23 mouse cellular contexts compared by ENCODE assay signal in the genomic region with DNA sequence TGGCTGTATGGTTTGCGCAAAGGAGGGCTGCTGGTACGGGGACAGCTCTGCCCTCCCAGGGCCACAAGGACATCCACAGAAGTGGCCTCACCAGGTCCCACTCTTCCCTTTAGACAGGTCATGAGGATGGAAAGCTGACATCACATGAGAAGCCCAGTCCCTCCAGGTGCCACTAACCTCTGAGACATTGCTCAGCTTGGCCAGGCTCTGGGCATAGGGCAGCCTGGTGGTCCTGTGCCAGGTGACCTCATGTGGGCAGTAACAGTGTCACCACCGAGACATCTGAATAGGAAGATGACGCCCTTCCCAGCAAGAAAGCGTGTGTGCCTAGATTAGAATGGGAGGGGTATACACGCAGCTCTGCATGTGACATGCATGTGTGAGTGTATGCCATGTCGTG. TPM values are rescaled to one million over a fixed set of nuclear protein-coding genes. Genes with fewer than 3 reads are reported as not detected.
DNase-seq lines count a peak whose midpoint lies in the region; ATAC-seq and TF ChIP-seq lines count a peak whose summit lies in the region.
"Had no signal": no experiment of that assay in that cellular context is flagged by ENCODE, and none has a peak within 500 bp of the region (broad histone marks: within the 10 kb centered on the region; RNA-seq: fewer than 3 reads in every experiment).

No protein-coding gene starts in this region.

- H3K9me3 ChIP-seq in forebrain, embryonic 10.5 days = no peaks in the 10 kb centered on the region
- H3K9me3 ChIP-seq in forebrain, postnatal 0 days (ENCODE audit: low read length) = no peaks in the 10 kb centered on the region
- H3K9me3 ChIP-seq in limb, embryonic 12.5 days = no peaks in the 10 kb centered on the region
- no peaks in the 10 kb centered on the region for H3K9me3 ChIP-seq in limb, embryonic 10.5 days (replicated peaks)
- H3K9me3 ChIP-seq in hindbrain, embryonic 14.5 days (ENCODE audit: control insufficient read depth, low read length) = no peaks in the 10 kb centered on the region
- H3K9me3 ChIP-seq in midbrain, embryonic 15.5 days = no peaks in the 10 kb centered on the region
- H3K9me3 ChIP-seq: heart, embryonic 12.5 days; hindbrain, embryonic 15.5 days; limb, embryonic 13.5 days; liver, embryonic 12.5 days; stomach, embryonic 15.5 days had no signal

- no peak overlapping the region for H3K27ac ChIP-seq in forebrain, embryonic 10.5 days
- H3K27ac ChIP-seq in forebrain, postnatal 0 days (ENCODE audit: low read depth, low read length) = no peak overlapping the region
- no peak overlapping the region for H3K27ac ChIP-seq in limb, embryonic 12.5 days
- H3K27ac ChIP-seq in limb, embryonic 10.5 days = no peak overlapping the region
- H3K27ac ChIP-seq in hindbrain, embryonic 14.5 days = no peak overlapping the region
- peak overlapping the region; percentile 22; the same call in 1 of the 2 replicates for H3K27ac ChIP-seq in midbrain, embryonic 15.5 days
- no peak overlapping the region for H3K27ac ChIP-seq in thymus, adult 2 months (ENCODE audit: control insufficient read depth, insufficient read depth, low read length)
- H3K27ac ChIP-seq: gastrocnemius, adult 2 months; hindbrain, embryonic 15.5 days; layer of hippocampus, adult 2 months; limb, embryonic 13.5 days; liver, embryonic 12.5 days; stomach, embryonic 15.5 days had no signal

- H3K4me2 ChIP-seq in forebrain, postnatal 0 days (ENCODE audit: low read depth) = no peak overlapping the region
- H3K4me2 ChIP-seq in limb, embryonic 12.5 days = 0 out of 2 replicates have a peak overlapping the region, but pooled peaks have one; percentile 97
- H3K4me2 ChIP-seq in hindbrain, embryonic 14.5 days (replicated peaks) = peak overlapping the region; percentile 80; the same call in 1 of the 2 replicates
- H3K4me2 ChIP-seq in midbrain, embryonic 15.5 days = peak overlapping the region; percentile 72
- H3K4me2 ChIP-seq: heart, embryonic 12.5 days; limb, embryonic 13.5 days; liver, embryonic 12.5 days; stomach, embryonic 15.5 days had no signal

- WGBS in forebrain, embryonic 10.5 days = 95% methylated on average over 7 of the region's 7 CpGs
- 93% methylated on average over 7 of the region's 7 CpGs for WGBS in forebrain, postnatal 0 days
- 94% methylated on average over 7 of the region's 7 CpGs for WGBS in limb, embryonic 12.5 days
- 94% methylated on average over 7 of the region's 7 CpGs for whole genome bisulfite sequencing in limb, embryonic 10.5 days
- 90% methylated on average over 7 of the region's 7 CpGs for WGBS in hindbrain, embryonic 14.5 days
- 70% methylated on average over 7 of the region's 7 CpGs for WGBS in midbrain, embryonic 15.5 days
- WGBS in thymus, adult 2 months = 93% methylated on average over 7 of the region's 7 CpGs

- ATAC-seq in forebrain, postnatal 0 days = no peak
- ATAC-seq in limb, embryonic 12.5 days (ENCODE audit: insufficient number of reproducible peaks, insufficient read depth, low FRiP score, low TSS enrichment, low read depth) = no peak
- ATAC-seq in hindbrain, embryonic 14.5 days (ENCODE audit: low FRiP score) = no peak
- no peak for ATAC-seq in midbrain, embryonic 15.5 days (replicated peaks)
- ATAC-seq: CD4-positive, CD25-positive, alpha-beta regulatory T cell, adult 4 months; intestine, postnatal 0 days; liver, embryonic 12.5 days had no signal

- H3K27me3 ChIP-seq in forebrain, embryonic 10.5 days (ENCODE audit: poor library complexity, severe bottlenecking) = peaks cover 56% of the 10 kb centered on the region
- no peaks in the 10 kb centered on the region for H3K27me3 ChIP-seq in forebrain, postnatal 0 days (ENCODE audit: insufficient read depth, low read length)
- H3K27me3 ChIP-seq in limb, embryonic 12.5 days = peaks cover 6% of the 10 kb centered on the region; the same call in 1 of the 2 replicates
- peaks cover 24% of the 10 kb centered on the region for H3K27me3 ChIP-seq in limb, embryonic 10.5 days (ENCODE audit: low read depth, poor library complexity, severe bottlenecking)
- H3K27me3 ChIP-seq in hindbrain, embryonic 14.5 days (ENCODE audit: control insufficient read depth, insufficient read depth, low read length) = no peaks in the 10 kb centered on the region
- H3K27me3 ChIP-seq in midbrain, embryonic 15.5 days (replicated peaks) = no peaks in the 10 kb centered on the region
- peaks cover 9% of the 10 kb centered on the region for H3K27me3 ChIP-seq in thymus, adult 2 months (ENCODE audit: control insufficient read depth, insufficient read depth, low read length)
- H3K27me3 ChIP-seq: hindbrain, embryonic 15.5 days; stomach, embryonic 15.5 days had no signal

- intact Hi-C loops in gastrocnemius, postnatal 36 days (cut with DNase I) = no loop called here

- no peak for TF ChIP-seq POLR2A in thymus, adult 2 months (IDR thresholded peaks at IDR 0.05; ENCODE audit: control insufficient read depth, extremely low read depth, insufficient read depth, low read length, poor library complexity)

- H3K9ac ChIP-seq in forebrain, postnatal 0 days = no peak overlapping the region
- H3K9ac ChIP-seq in limb, embryonic 12.5 days (replicated peaks) = no peak overlapping the region
- H3K9ac ChIP-seq in hindbrain, embryonic 14.5 days = no peak overlapping the region; the same call in 1 of the 2 replicates
- H3K9ac ChIP-seq in midbrain, embryonic 15.5 days = peak overlapping the region; percentile 88; the same call in 1 of the 2 replicates
- H3K9ac ChIP-seq: heart, embryonic 12.5 days; hindbrain, embryonic 15.5 days; limb, embryonic 13.5 days; liver, embryonic 12.5 days; stomach, embryonic 15.5 days had no signal

- TF ChIP-seq CTCF in forebrain, postnatal 0 days (IDR thresholded peaks at IDR 0.05; ENCODE audit: low read depth) = no peak
- no peak for TF ChIP-seq CTCF in thymus, adult 2 months (IDR thresholded peaks at IDR 0.05; ENCODE audit: borderline replicate concordance, control insufficient read depth, extremely low read depth, insufficient read depth, low read length, poor library complexity)

- peak overlapping the region; percentile 92; the same call in 1 of the 2 replicates for H3K4me3 ChIP-seq in forebrain, embryonic 10.5 days
- no peak overlapping the region for H3K4me3 ChIP-seq in forebrain, postnatal 0 days (ENCODE audit: low read depth, low read length)
- no peak overlapping the region for H3K4me3 ChIP-seq in limb, embryonic 12.5 days (replicated peaks)
- H3K4me3 ChIP-seq in limb, embryonic 10.5 days = no peak overlapping the region
- no peak overlapping the region for H3K4me3 ChIP-seq in hindbrain, embryonic 14.5 days (replicated peaks; ENCODE audit: low read length)
- peak overlapping the region; percentile 87 for H3K4me3 ChIP-seq in midbrain, embryonic 15.5 days
- H3K4me3 ChIP-seq in thymus, adult 2 months (ENCODE audit: control insufficient read depth, insufficient read depth, low read length) = no peak overlapping the region
- H3K4me3 ChIP-seq: gastrocnemius, adult 2 months; heart, embryonic 12.5 days; hindbrain, embryonic 15.5 days; layer of hippocampus, adult 2 months; limb, embryonic 13.5 days; liver, embryonic 12.5 days; stomach, embryonic 15.5 days had no signal

- peaks cover 59% of the 10 kb centered on the region for H3K4me1 ChIP-seq in forebrain, embryonic 10.5 days
- peaks cover 18% of the 10 kb centered on the region for H3K4me1 ChIP-seq in forebrain, postnatal 0 days (ENCODE audit: insufficient read depth)
- peaks cover 27% of the 10 kb centered on the region for H3K4me1 ChIP-seq in limb, embryonic 12.5 days (replicated peaks)
- peaks cover 30% of the 10 kb centered on the region for H3K4me1 ChIP-seq in limb, embryonic 10.5 days
- peaks cover 18% of the 10 kb centered on the region for H3K4me1 ChIP-seq in hindbrain, embryonic 14.5 days (replicated peaks; ENCODE audit: control insufficient read depth, insufficient read depth, low read length)
- H3K4me1 ChIP-seq in midbrain, embryonic 15.5 days = peaks cover 45% of the 10 kb centered on the region
- peaks cover 6% of the 10 kb centered on the region for H3K4me1 ChIP-seq in thymus, adult 2 months (replicated peaks; ENCODE audit: control insufficient read depth, insufficient read depth, low read length)

- peaks cover 54% of the 10 kb centered on the region for H3K36me3 ChIP-seq in forebrain, embryonic 10.5 days (replicated peaks)
- peaks cover 7% of the 10 kb centered on the region; the same call in 1 of the 2 replicates for H3K36me3 ChIP-seq in forebrain, postnatal 0 days (ENCODE audit: insufficient read depth)
- peaks cover 42% of the 10 kb centered on the region for H3K36me3 ChIP-seq in limb, embryonic 12.5 days
- H3K36me3 ChIP-seq in limb, embryonic 10.5 days = peaks cover 56% of the 10 kb centered on the region
- peaks cover 14% of the 10 kb centered on the region for H3K36me3 ChIP-seq in hindbrain, embryonic 14.5 days (replicated peaks; ENCODE audit: control insufficient read depth, insufficient read depth)
- H3K36me3 ChIP-seq in midbrain, embryonic 15.5 days (replicated peaks) = peaks cover 4% of the 10 kb centered on the region
- H3K36me3 ChIP-seq in thymus, adult 2 months (ENCODE audit: control insufficient read depth, insufficient read depth, low read length) = no peaks in the 10 kb centered on the region
- H3K36me3 ChIP-seq: hindbrain, embryonic 15.5 days; liver, embryonic 12.5 days; stomach, embryonic 15.5 days had no signal

- DNase-seq in forebrain, embryonic 10.5 days (ENCODE audit: extremely low spot score, low spot score) = no peak
- DNase-seq in forebrain, postnatal 0 days = no peak
- no peak for DNase-seq in limb, embryonic 10.5 days (ENCODE audit: low spot score)
- no peak for DNase-seq in hindbrain, embryonic 14.5 days (ENCODE audit: low spot score)
- DNase-seq in thymus, adult 2 months = no peak
- DNase-seq in gastrocnemius, postnatal 36 days = no peak
- DNase-seq: cerebellum, adult 18-20 months; gastrocnemius, adult 2 months; heart, postnatal 10 days; kidney, postnatal 25 days; lung, adult 18-20 months; lung, postnatal 10 days; thymus, postnatal 36 days had no signal

RNA-seq across cellular contexts. Expression of gene Efna2, which starts 3.3 kb away (rescaled TPM):
- 23.2 and 24.2 TPM in 2 replicates for polyA plus RNA-seq in forebrain, embryonic 10.5 days (2016; fragmentation: Nextera tagmentation; extraction: Ambion mirVana)
- 29.0 and 30.9 TPM in 2 replicates for total RNA-seq in forebrain, postnatal 0 days (2014; rRNA removed)
- polyA plus RNA-seq in forebrain, postnatal 0 days (2015; fragmentation: Nextera tagmentation; extraction: Ambion mirVana) = 30.6 and 31.3 TPM in 2 replicates
- 60.3 and 62.2 TPM in 2 replicates for polyA plus RNA-seq in limb, embryonic 12.5 days (2016; fragmentation: Nextera tagmentation; extraction: Ambion mirVana)
- 63.1 and 66.8 TPM in 2 replicates for polyA plus RNA-seq in limb, embryonic 10.5 days (2016; fragmentation: Nextera tagmentation; extraction: Ambion mirVana)
- polyA plus RNA-seq in hindbrain, embryonic 14.5 days (2014; fragmentation: Nextera tagmentation; extraction: Ambion mirVana) = 25.9 and 26.2 TPM in 2 replicates
- 53.4 and 54.6 TPM in 2 replicates for polyA plus RNA-seq in midbrain, embryonic 15.5 days (2015; fragmentation: Nextera tagmentation; extraction: Ambion mirVana)
- polyA plus RNA-seq in thymus, adult 2 months (2012; rRNA removed) = 3.1 and 3.6 TPM in 2 replicates
- under 1 TPM; 0.27 to 0.31 TPM for total RNA-seq in gastrocnemius, postnatal 36 days (2021)

RNA-seq across cellular contexts. Expression of gene 1600002K03Rik, which starts 9.8 kb away (rescaled TPM):
- polyA plus RNA-seq in forebrain, embryonic 10.5 days (2016; fragmentation: Nextera tagmentation; extraction: Ambion mirVana) = 9.8 and 10.7 TPM in 2 replicates
- total RNA-seq in forebrain, postnatal 0 days (2014; rRNA removed) = 4.2 and 5.0 TPM in 2 replicates
- polyA plus RNA-seq in forebrain, postnatal 0 days (2015; fragmentation: Nextera tagmentation; extraction: Ambion mirVana) = 5.0 and 6.0 TPM in 2 replicates
- 9.1 and 9.5 TPM in 2 replicates for polyA plus RNA-seq in limb, embryonic 12.5 days (2016; fragmentation: Nextera tagmentation; extraction: Ambion mirVana)
- 8.7 and 13.1 TPM in 2 replicates for polyA plus RNA-seq in limb, embryonic 10.5 days (2016; fragmentation: Nextera tagmentation; extraction: Ambion mirVana)
- 7.0 and 7.7 TPM in 2 replicates for polyA plus RNA-seq in hindbrain, embryonic 14.5 days (2014; fragmentation: Nextera tagmentation; extraction: Ambion mirVana)
- 13.3 and 14.7 TPM in 2 replicates for polyA plus RNA-seq in midbrain, embryonic 15.5 days (2015; fragmentation: Nextera tagmentation; extraction: Ambion mirVana)
- polyA plus RNA-seq in thymus, adult 2 months (2012; rRNA removed) = 11.1 and 14.8 TPM in 2 replicates
- 1 to 10 TPM; 4.7 to 5.1 TPM for total RNA-seq in gastrocnemius, postnatal 36 days (2021)

RNA-seq across cellular contexts. Expression of gene Cirbp, which starts 16.8 kb away (rescaled TPM):
- 90.9 and 116 TPM in 2 replicates for polyA plus RNA-seq in forebrain, embryonic 10.5 days (2016; fragmentation: Nextera tagmentation; extraction: Ambion mirVana)
- 345 and 424 TPM in 2 replicates for total RNA-seq in forebrain, postnatal 0 days (2014; rRNA removed)
- polyA plus RNA-seq in forebrain, postnatal 0 days (2015; fragmentation: Nextera tagmentation; extraction: Ambion mirVana) = 834 and 838 TPM in 2 replicates
- polyA plus RNA-seq in limb, embryonic 12.5 days (2016; fragmentation: Nextera tagmentation; extraction: Ambion mirVana) = 166 and 175 TPM in 2 replicates
- polyA plus RNA-seq in limb, embryonic 10.5 days (2016; fragmentation: Nextera tagmentation; extraction: Ambion mirVana) = 90.7 and 129 TPM in 2 replicates
- 203 and 252 TPM in 2 replicates for polyA plus RNA-seq in hindbrain, embryonic 14.5 days (2014; fragmentation: Nextera tagmentation; extraction: Ambion mirVana)
- polyA plus RNA-seq in midbrain, embryonic 15.5 days (2015; fragmentation: Nextera tagmentation; extraction: Ambion mirVana) = 364 and 392 TPM in 2 replicates
- 173 and 193 TPM in 2 replicates for polyA plus RNA-seq in thymus, adult 2 months (2012; rRNA removed)
- total RNA-seq in gastrocnemius, postnatal 36 days (2021) = 10 to 100 TPM; 22.6 to 28.3 TPM

RNA-seq across cellular contexts. Expression of gene Midn, which starts 34.5 kb away (rescaled TPM):
- 19.1 and 19.8 TPM in 2 replicates for polyA plus RNA-seq in forebrain, embryonic 10.5 days (2016; fragmentation: Nextera tagmentation; extraction: Ambion mirVana)
- total RNA-seq in forebrain, postnatal 0 days (2014; rRNA removed) = 91.5 and 120 TPM in 2 replicates
- polyA plus RNA-seq in forebrain, postnatal 0 days (2015; fragmentation: Nextera tagmentation; extraction: Ambion mirVana) = 19.3 and 21.3 TPM in 2 replicates
- 30.6 and 38.0 TPM in 2 replicates for polyA plus RNA-seq in limb, embryonic 12.5 days (2016; fragmentation: Nextera tagmentation; extraction: Ambion mirVana)
- polyA plus RNA-seq in limb, embryonic 10.5 days (2016; fragmentation: Nextera tagmentation; extraction: Ambion mirVana) = 26.2 and 27.1 TPM in 2 replicates
- polyA plus RNA-seq in hindbrain, embryonic 14.5 days (2014; fragmentation: Nextera tagmentation; extraction: Ambion mirVana) = 44.1 and 54.4 TPM in 2 replicates
- 29.5 and 29.9 TPM in 2 replicates for polyA plus RNA-seq in midbrain, embryonic 15.5 days (2015; fragmentation: Nextera tagmentation; extraction: Ambion mirVana)
- 342 and 374 TPM in 2 replicates for polyA plus RNA-seq in thymus, adult 2 months (2012; rRNA removed)
- total RNA-seq in gastrocnemius, postnatal 36 days (2021) = 10 to 100 TPM; 37.6 to 49.3 TPM

RNA-seq across cellular contexts. Expression of gene Cbarp, which starts 41.9 kb away (rescaled TPM):
- 6.8 and 7.3 TPM in 2 replicates for polyA plus RNA-seq in forebrain, embryonic 10.5 days (2016; fragmentation: Nextera tagmentation; extraction: Ambion mirVana)
- total RNA-seq in forebrain, postnatal 0 days (2014; rRNA removed) = 114 and 151 TPM in 2 replicates
- 57.5 and 68.2 TPM in 2 replicates for polyA plus RNA-seq in forebrain, postnatal 0 days (2015; fragmentation: Nextera tagmentation; extraction: Ambion mirVana)
- 4.9 and 5.6 TPM in 2 replicates for polyA plus RNA-seq in limb, embryonic 12.5 days (2016; fragmentation: Nextera tagmentation; extraction: Ambion mirVana)
- 3.3 and 4.7 TPM in 2 replicates for polyA plus RNA-seq in limb, embryonic 10.5 days (2016; fragmentation: Nextera tagmentation; extraction: Ambion mirVana)
- polyA plus RNA-seq in hindbrain, embryonic 14.5 days (2014; fragmentation: Nextera tagmentation; extraction: Ambion mirVana) = 93.4 and 96.4 TPM in 2 replicates
- polyA plus RNA-seq in midbrain, embryonic 15.5 days (2015; fragmentation: Nextera tagmentation; extraction: Ambion mirVana) = 65.7 and 66.9 TPM in 2 replicates
- polyA plus RNA-seq in thymus, adult 2 months (2012; rRNA removed) = 34.0 and 37.7 TPM in 2 replicates
- total RNA-seq in gastrocnemius, postnatal 36 days (2021) = 1 to 10 TPM; 1.4 to 2.1 TPM

Comparison
In these comparisons a context has a peak if more than half of its experiments do, and no peak if none do; other contexts are left out.
1. H3K4me3 ChIP-seq: peak in forebrain, embryonic 10.5 days (single experiment) and midbrain, embryonic 15.5 days (single experiment); none in forebrain, postnatal 0 days (single experiment), limb, embryonic 12.5 days (single experiment), limb, embryonic 10.5 days (single experiment), hindbrain, embryonic 14.5 days (single experiment) and thymus, adult 2 months (single experiment).